Mouse (Mus musculus) ES-Bruce4 (cell line): ENCODE measurements around the gene Zfyve9. TPM values are rescaled to one million over a fixed set of nuclear protein-coding genes. Genes with fewer than 3 reads are reported as not detected.

Experiments used
- H3K27ac ChIP-seq: 2 replicates; pipeline ENCODE4 v1.5.1; 2012; ENCODE audit warnings: low read length, inconsistent platforms; ENCODE audit not compliant: insufficient read depth
- H3K27me3 ChIP-seq: 2 replicates; pipeline ENCODE4 v1.6.1; 2012; ENCODE audit warnings: mild to moderate bottlenecking, low read length, inconsistent platforms; ENCODE audit not compliant: control insufficient read depth, poor library complexity, insufficient read depth, severe bottlenecking
- H3K36me3 ChIP-seq: 2 replicates; pipeline ENCODE4 v1.6.1; 2012; ENCODE audit warnings: inconsistent platforms, mild to moderate bottlenecking, low read length, moderate library complexity; ENCODE audit not compliant: control insufficient read depth, poor library complexity, insufficient read depth, severe bottlenecking
- H3K4me1 ChIP-seq: one replicate; pipeline ENCODE4 v1.8.1; 2011; ENCODE audit warnings: low read length; ENCODE audit not compliant: control insufficient read depth, insufficient read depth
- H3K4me3 ChIP-seq: 2 replicates; pipeline ENCODE4 v1.5.1; 2011; ENCODE audit warnings: low read depth, mild to moderate bottlenecking, low read length
- H3K9ac ChIP-seq: 2 replicates; pipeline ENCODE4 v1.6.1; 2012; ENCODE audit warnings: low read depth, mild to moderate bottlenecking, inconsistent platforms; ENCODE audit not compliant: poor library complexity, severe bottlenecking
- H3K9me3 ChIP-seq: replicated peaks from 2 replicates; pipeline ENCODE4 v1.6.1; 2012; ENCODE audit warnings: mild to moderate bottlenecking, low read length, inconsistent platforms; ENCODE audit not compliant: control insufficient read depth, poor library complexity, insufficient read depth, severe bottlenecking
- CTCF ChIP-seq: IDR thresholded peaks from one replicate; pipeline ENCODE4 v1.8.1; 2011; ENCODE audit warnings: low read depth, low read length
- EP300 ChIP-seq: IDR thresholded peaks from 2 replicates; pipeline ENCODE4 v1.6.1; 2011; ENCODE audit warnings: low read depth, low read length; ENCODE audit not compliant: insufficient read depth
- POLR2A ChIP-seq: IDR thresholded peaks from one replicate; pipeline ENCODE4 v1.8.1; 2011; ENCODE audit warnings: low read length; ENCODE audit not compliant: insufficient read depth
- polyA plus RNA-seq: library from polyadenylated mRNA; stranded (reverse); fragments of >200 nt; gene quantifications from 2 replicates; pipeline ENCODE4 v1.2.4, GENCODE M21; 2011; ENCODE audit warnings: low read depth; ENCODE audit not compliant: missing spikeins, insufficient read depth, insufficient read length

Zfyve9 gene
- polyA plus RNA-seq, 1 experiment = 17.7 TPM

DNA sequence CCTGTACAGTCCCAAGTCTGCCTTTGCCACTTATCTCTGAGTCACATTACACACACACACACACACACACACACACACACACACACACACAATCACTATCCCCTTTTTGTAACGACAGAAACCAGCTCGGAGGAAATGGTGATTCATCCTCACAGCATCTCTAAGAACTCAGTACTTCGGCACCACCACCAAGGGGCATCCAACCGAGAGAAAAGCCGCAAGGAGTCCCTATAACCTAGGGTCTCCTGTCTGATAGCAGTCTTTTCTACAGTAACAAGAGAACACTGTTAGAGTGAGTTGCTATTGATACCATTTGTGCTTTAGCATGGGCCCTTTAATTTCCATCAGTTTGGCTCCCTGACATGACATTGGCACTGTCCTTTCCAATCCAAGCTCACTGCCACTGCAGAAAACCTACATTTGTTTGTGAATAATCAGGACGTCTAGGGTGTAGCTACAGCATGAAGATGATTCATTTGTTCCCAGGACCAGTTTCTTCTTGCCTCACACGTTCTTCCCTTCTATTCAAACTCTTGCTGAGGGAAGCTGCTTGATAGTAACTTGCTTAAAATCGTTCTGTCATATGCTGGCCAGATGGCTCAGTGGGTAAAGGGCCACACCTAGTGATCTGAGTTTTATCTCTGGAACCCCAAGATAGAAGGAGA, 2.0 kb upstream of the Zfyve9 start:
- Histone ChIP-seq H3K9me3 (no peaks in the 10 kb centered on the region), H3K27ac (no peak overlapping the region), H3K4me1 (no peaks in the 10 kb centered on the region), H3K4me3 (no peak overlapping the region), H3K9ac (no peak overlapping the region), H3K27me3 (no peaks in the 10 kb centered on the region; the same call in 1 of the 2 replicates), H3K36me3 (no peaks in the 10 kb centered on the region)
- TF ChIP-seq EP300 = no peak
- no peak for TF ChIP-seq CTCF
- TF ChIP-seq POLR2A = no peak

DNA sequence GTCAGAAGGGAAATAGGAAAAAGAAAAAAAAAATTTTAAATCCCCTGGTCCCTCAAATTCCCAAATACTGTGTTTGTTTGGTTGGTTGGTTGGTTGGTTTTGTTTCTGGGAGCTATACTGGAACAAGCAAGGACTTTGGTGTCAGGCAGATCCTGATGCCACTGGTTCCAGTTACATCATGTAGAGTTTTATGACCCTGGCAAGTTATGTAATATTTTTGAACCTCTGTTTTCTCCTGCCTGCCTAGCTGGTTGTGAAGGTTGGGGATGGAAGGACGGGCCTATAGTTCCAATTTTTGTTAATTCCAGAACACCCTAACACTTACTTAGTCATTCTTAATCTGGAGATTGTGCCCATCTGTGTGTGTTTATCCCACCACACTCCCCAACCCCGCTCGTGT, 998 bp upstream of the Zfyve9 start:
- H3K27me3 ChIP-seq = no peaks in the 10 kb centered on the region; the same call in 1 of the 2 replicates
- no peak overlapping the region for H3K9ac ChIP-seq
- no peaks in the 10 kb centered on the region for H3K36me3 ChIP-seq
- no peak overlapping the region for H3K4me3 ChIP-seq
- H3K27ac ChIP-seq = no peak overlapping the region
- no peak for TF ChIP-seq CTCF
- TF ChIP-seq POLR2A = no peak
- TF ChIP-seq EP300 = no peak
- H3K4me1 ChIP-seq = no peaks in the 10 kb centered on the region
- no peaks in the 10 kb centered on the region for H3K9me3 ChIP-seq

DNA sequence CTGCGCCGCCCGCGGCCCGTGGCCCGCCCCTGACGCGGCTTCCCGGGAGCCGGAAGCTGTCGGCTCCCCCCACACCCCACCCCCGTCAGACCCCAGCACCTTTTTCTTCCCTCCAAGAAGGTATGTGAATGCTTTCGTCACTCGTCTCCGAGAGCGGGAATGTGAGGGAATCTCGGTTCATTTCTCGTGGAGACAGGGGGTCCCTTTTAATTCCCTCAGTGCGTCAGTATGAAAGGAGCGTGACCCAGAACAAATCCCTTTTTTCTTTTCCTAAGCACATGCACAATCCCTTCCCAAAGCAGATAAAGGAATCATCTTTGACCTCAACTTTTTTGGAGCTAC, 237 bp upstream of the Zfyve9 start:
- Histone ChIP-seq H3K4me3 (peak overlapping the region; percentile 80), H3K36me3 (no peaks in the 10 kb centered on the region), H3K27me3 (no peaks in the 10 kb centered on the region; the same call in 1 of the 2 replicates), H3K27ac (no peak overlapping the region), H3K9ac (peak overlapping the region; percentile 93), H3K9me3 (no peaks in the 10 kb centered on the region), H3K4me1 (no peaks in the 10 kb centered on the region)
- TF ChIP-seq CTCF = no peak
- no peak for TF ChIP-seq EP300
- no peak for TF ChIP-seq POLR2A

DNA sequence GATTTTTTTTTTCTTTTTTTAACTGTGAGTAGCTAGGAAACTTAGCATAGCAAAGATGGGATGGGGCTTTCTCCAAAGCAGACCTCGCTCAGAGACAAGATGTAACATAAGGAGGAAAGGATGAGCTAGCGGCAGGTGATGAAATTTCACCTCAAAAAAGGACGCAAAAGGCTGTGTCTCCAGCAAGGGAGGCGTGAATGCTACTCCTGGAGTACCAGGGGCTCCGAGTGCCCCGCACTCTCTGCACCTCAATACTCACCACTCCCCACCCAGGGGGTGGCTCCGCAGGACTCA, 888 bp downstream of the Zfyve9 start:
- H3K4me1 ChIP-seq = no peaks in the 10 kb centered on the region
- H3K9ac ChIP-seq = peak overlapping the region; percentile 93
- H3K27me3 ChIP-seq = no peaks in the 10 kb centered on the region; the same call in 1 of the 2 replicates
- no peaks in the 10 kb centered on the region for H3K36me3 ChIP-seq
- H3K4me3 ChIP-seq = peak overlapping the region; percentile 80
- no peaks in the 10 kb centered on the region for H3K9me3 ChIP-seq
- H3K27ac ChIP-seq = no peak overlapping the region
- TF ChIP-seq EP300 (no peak), CTCF (no peak), POLR2A (no peak)

DNA sequence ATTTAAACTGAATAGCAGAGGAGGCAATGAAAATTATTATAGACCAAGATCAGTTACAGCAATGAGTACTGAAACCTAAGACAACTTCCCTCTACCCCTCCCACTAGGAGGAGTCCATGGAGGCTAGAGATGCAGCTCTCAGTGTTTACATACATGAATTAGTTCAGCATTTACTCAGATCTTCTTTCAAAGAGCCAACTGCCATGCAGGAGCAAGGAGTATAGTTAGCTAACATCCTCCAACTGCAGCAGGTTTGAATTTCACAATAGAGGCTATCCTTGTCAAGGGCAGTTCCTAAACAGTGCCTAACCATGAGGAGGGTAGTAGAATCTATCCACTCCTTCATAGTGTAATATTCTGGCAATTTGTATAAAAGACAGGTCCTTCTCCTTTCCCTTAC, 12.1 kb downstream of the Zfyve9 start:
- no peak overlapping the region for H3K4me3 ChIP-seq
- no peaks in the 10 kb centered on the region for H3K4me1 ChIP-seq
- no peaks in the 10 kb centered on the region for H3K27me3 ChIP-seq
- no peaks in the 10 kb centered on the region for H3K36me3 ChIP-seq
- H3K9ac ChIP-seq = no peak overlapping the region
- TF ChIP-seq EP300 = no peak
- no peak for TF ChIP-seq POLR2A
- no peak for TF ChIP-seq CTCF
- no peaks in the 10 kb centered on the region for H3K9me3 ChIP-seq
- H3K27ac ChIP-seq = no peak overlapping the region

- Histone ChIP-seq H3K27ac (no peak overlapping the region), H3K27me3 (no peaks in the 10 kb centered on the region), H3K9me3 (no peaks in the 10 kb centered on the region), H3K4me3 (no peak overlapping the region), H3K4me1 (no peaks in the 10 kb centered on the region), H3K36me3 (no peaks in the 10 kb centered on the region), H3K9ac (no peak overlapping the region)
- TF ChIP-seq EP300 = no peak
- no peak for TF ChIP-seq POLR2A
- TF ChIP-seq CTCF = no peak
These were observed 21.0 kb downstream of the Zfyve9 start for GRCm38 (mm10) chr4:108759583-108759982.
